Mouse (Mus musculus): ENCODE results near the gene Lbhd1.

DNA sequence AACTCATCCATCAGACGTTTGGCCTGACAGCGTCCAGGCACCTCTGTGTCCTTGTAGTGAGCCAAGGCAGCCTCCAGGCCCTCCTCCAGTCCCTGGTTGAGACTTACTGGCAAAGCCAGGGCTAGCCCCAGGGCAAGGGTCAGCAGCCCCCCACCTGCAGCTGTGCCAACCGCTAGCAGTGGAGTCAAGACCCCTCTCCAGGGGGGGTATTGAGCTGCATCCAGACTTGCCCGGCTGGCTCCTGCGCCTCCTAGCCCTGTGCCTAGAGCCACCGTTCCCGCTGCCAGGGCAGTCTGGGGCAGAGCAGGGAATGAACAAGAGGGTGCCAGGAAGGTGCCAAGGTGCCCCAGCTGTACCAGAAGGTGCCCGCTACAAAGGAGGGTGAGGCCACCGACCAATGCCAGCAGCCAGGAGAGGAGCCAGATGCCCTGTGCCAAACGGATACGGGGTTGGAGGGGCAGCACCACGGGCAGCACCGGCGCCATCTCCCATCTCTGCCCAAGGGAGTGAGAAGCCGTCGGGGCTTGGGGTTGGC is 45.2 kb downstream of the Lbhd1 start:
- no peak for TF ChIP-seq POLR2A (IDR thresholded peaks at IDR 0.05; ENCODE audit: insufficient read depth, low read length)
- TF ChIP-seq CTCF (IDR thresholded peaks at IDR 0.05; ENCODE audit: low read depth, low read length): no peak
